Mouse (Mus musculus): Measurements from ENCODE around the gene Nudc. TPM values are rescaled to one million over a fixed set of nuclear protein-coding genes. Genes with fewer than 3 reads are reported as not detected.

The Nudc gene
- total and polyA plus RNA-seq, 2 experiments from 2014 or later: 115 to 262 TPM

GRCm38 (mm10) chr4:133497461-133498159 lies 48.2 kb downstream of the Nudc start:
- H3K27ac ChIP-seq (ENCODE audit: low read depth, low read length): peak overlapping the region; percentile 45; the same call in 1 of the 2 replicates
- WGBS: under 1% methylated on average over 57 of the region's 70 CpGs
- H3K36me3 ChIP-seq (ENCODE audit: insufficient read depth): no peaks in the 10 kb centered on the region
- DNase-seq (no peak), ATAC-seq (peak; percentile 58)
- peak overlapping the region; percentile 70 for H3K9ac ChIP-seq
- H3K9me3 ChIP-seq (ENCODE audit: low read length): no peaks in the 10 kb centered on the region
- H3K4me3 ChIP-seq (ENCODE audit: low read depth, low read length): peak overlapping the region; percentile 82
- H3K4me2 ChIP-seq (ENCODE audit: low read depth): peak overlapping the region; percentile 98
- TF ChIP-seq CTCF (IDR thresholded peaks at IDR 0.05; ENCODE audit: low read depth): no peak
- peaks cover 26% of the 10 kb centered on the region for H3K27me3 ChIP-seq (ENCODE audit: insufficient read depth, low read length)
- H3K4me1 ChIP-seq (ENCODE audit: insufficient read depth): 0 out of 2 replicates have a peak, but pooled peaks cover 5% of the 10 kb centered on the region

- no peak for DNase-seq
- Histone ChIP-seq H3K4me3 (ENCODE audit: low read depth, low read length) (peak overlapping the region; percentile 82), H3K9ac (peak overlapping the region; percentile 70), H3K4me1 (ENCODE audit: insufficient read depth) (0 out of 2 replicates have a peak, but pooled peaks cover 5% of the 10 kb centered on the region), H3K27ac (ENCODE audit: low read depth, low read length) (no peak overlapping the region), H3K9me3 (ENCODE audit: low read length) (no peaks in the 10 kb centered on the region), H3K27me3 (ENCODE audit: insufficient read depth, low read length) (peaks cover 26% of the 10 kb centered on the region), H3K36me3 (ENCODE audit: insufficient read depth) (no peaks in the 10 kb centered on the region), H3K4me2 (ENCODE audit: low read depth) (peak overlapping the region; percentile 98)
- WGBS: 24% methylated on average over 6 of the region's 6 CpGs
- no peak for TF ChIP-seq CTCF (IDR thresholded peaks at IDR 0.05; ENCODE audit: low read depth)
- ATAC-seq: no peak
Measured at GRCm38 (mm10) chr4:133496738-133497445, 48.9 kb downstream of the Nudc start.

- Histone ChIP-seq H3K4me2 (ENCODE audit: low read depth) (peak overlapping the region; percentile 98; the same call in 1 of the 2 replicates), H3K27ac (ENCODE audit: low read depth, low read length) (no peak overlapping the region), H3K9ac (no peak overlapping the region), H3K36me3 (ENCODE audit: insufficient read depth) (0 out of 2 replicates have a peak, but pooled peaks cover 5% of the 10 kb centered on the region), H3K4me1 (ENCODE audit: insufficient read depth) (0 out of 2 replicates have a peak, but pooled peaks cover 5% of the 10 kb centered on the region), H3K9me3 (ENCODE audit: low read length) (no peaks in the 10 kb centered on the region), H3K4me3 (ENCODE audit: low read depth, low read length) (no peak overlapping the region), H3K27me3 (ENCODE audit: insufficient read depth, low read length) (peaks cover 26% of the 10 kb centered on the region)
- ATAC-seq (no peak), DNase-seq (no peak)
- WGBS: 30% methylated on average over 7 of the region's 7 CpGs
- TF ChIP-seq CTCF (IDR thresholded peaks at IDR 0.05; ENCODE audit: low read depth): no peak
Measured at GRCm38 (mm10) chr4:133495711-133496110, 50.1 kb downstream of the Nudc start.

- Histone ChIP-seq H3K4me1 (ENCODE audit: insufficient read depth) (0 out of 2 replicates have a peak, but pooled peaks cover 5% of the 10 kb centered on the region), H3K4me2 (ENCODE audit: low read depth) (no peak overlapping the region), H3K9me3 (ENCODE audit: low read length) (no peaks in the 10 kb centered on the region), H3K36me3 (ENCODE audit: insufficient read depth) (0 out of 2 replicates have a peak, but pooled peaks cover 6% of the 10 kb centered on the region), H3K4me3 (ENCODE audit: low read depth, low read length) (no peak overlapping the region), H3K27me3 (ENCODE audit: insufficient read depth, low read length) (peaks cover 26% of the 10 kb centered on the region), H3K9ac (no peak overlapping the region), H3K27ac (ENCODE audit: low read depth, low read length) (no peak overlapping the region)
- no peak for TF ChIP-seq CTCF (IDR thresholded peaks at IDR 0.05; ENCODE audit: low read depth)
- DNase-seq: no peak
- no peak for ATAC-seq
- WGBS: 62% methylated on average over 4 of the region's 4 CpGs
Measured at GRCm38 (mm10) chr4:133494867-133495266, 50.9 kb downstream of the Nudc start.

- Histone ChIP-seq H3K27ac (ENCODE audit: low read depth, low read length) (no peak overlapping the region), H3K9me3 (ENCODE audit: low read length) (no peaks in the 10 kb centered on the region), H3K36me3 (ENCODE audit: insufficient read depth) (0 out of 2 replicates have a peak, but pooled peaks cover 6% of the 10 kb centered on the region), H3K27me3 (ENCODE audit: insufficient read depth, low read length) (peaks cover 23% of the 10 kb centered on the region), H3K4me1 (ENCODE audit: insufficient read depth) (0 out of 2 replicates have a peak, but pooled peaks cover 5% of the 10 kb centered on the region), H3K4me3 (ENCODE audit: low read depth, low read length) (peak overlapping the region; percentile 28), H3K9ac (no peak overlapping the region), H3K4me2 (ENCODE audit: low read depth) (peak overlapping the region; percentile 52)
- peak; percentile 87 for TF ChIP-seq CTCF (IDR thresholded peaks at IDR 0.05; ENCODE audit: low read depth)
- ATAC-seq: no peak
- 2% methylated on average over 12 of the region's 12 CpGs for WGBS
- DNase-seq: peak; percentile 83
Measured at GRCm38 (mm10) chr4:133494432-133494831, 51.4 kb downstream of the Nudc start.

- Histone ChIP-seq H3K9me3 (ENCODE audit: low read length) (no peaks in the 10 kb centered on the region), H3K4me1 (ENCODE audit: insufficient read depth) (0 out of 2 replicates have a peak, but pooled peaks cover 5% of the 10 kb centered on the region), H3K36me3 (ENCODE audit: insufficient read depth) (0 out of 2 replicates have a peak, but pooled peaks cover 6% of the 10 kb centered on the region), H3K27ac (ENCODE audit: low read depth, low read length) (no peak overlapping the region), H3K4me2 (ENCODE audit: low read depth) (peak overlapping the region; percentile 52), H3K9ac (no peak overlapping the region), H3K27me3 (ENCODE audit: insufficient read depth, low read length) (peaks cover 18% of the 10 kb centered on the region), H3K4me3 (ENCODE audit: low read depth, low read length) (peak overlapping the region; percentile 28; the same call in 1 of the 2 replicates)
- 26% methylated on average over 11 of the region's 12 CpGs for WGBS
- DNase-seq (no peak), ATAC-seq (no peak)
- TF ChIP-seq CTCF (IDR thresholded peaks at IDR 0.05; ENCODE audit: low read depth): no peak
Measured at GRCm38 (mm10) chr4:133493895-133494294, 51.9 kb downstream of the Nudc start.
